Mouse (Mus musculus): ENCODE data around the gene Cnot11. TPM values are rescaled to one million over a fixed set of nuclear protein-coding genes. Genes with fewer than 3 reads are reported as not detected.

Gene Cnot11
- 10 to 100 TPM; 14.9 to 17.0 TPM for total RNA-seq (2021)
- long read RNA-seq, experiment 1, transcript Cnot11-201 (7 exons, 3,162 nt): major isoform, 19 of 21 reads
- long read RNA-seq, experiment 1, partial matches to known transcripts: 1 of 21 reads
- long read RNA-seq, experiment 1, other reads (novel, unspliced or antisense): 1 of 21 reads
- long read RNA-seq, experiment 2, transcript Cnot11-201 (7 exons, 3,162 nt): major isoform, 20 of 23 reads
- long read RNA-seq, experiment 2, partial matches to known transcripts: 2 of 23 reads
- long read RNA-seq, experiment 2, other reads (novel, unspliced or antisense): 1 of 23 reads

- intact Hi-C loops (cut with DNase I): loop anchor here (5.0 kb wide), 1 partner anchor 533 kb away; no protein-coding TSS in a partner anchor
- no peak for DNase-seq
Measured at GRCm38 (mm10) chr1:39534831-39535230, at the start of gene Cnot11. Gene Cnot11, plus strand, starts transcription at chr1:39534992.

- DNase-seq: no peak
- intact Hi-C loops (cut with DNase I): no loop called here
Measured at GRCm38 (mm10) chr1:39487370-39487769, 47.4 kb upstream of the Cnot11 start.

- DNase-seq: no peak
- intact Hi-C loops (cut with DNase I): no loop called here
Measured at GRCm38 (mm10) chr1:39493165-39493564, 41.6 kb upstream of the Cnot11 start.

GRCm38 (mm10) chr1:39493664-39494063 lies 41.1 kb upstream of the Cnot11 start:
- DNase-seq: no peak
- intact Hi-C loops (cut with DNase I): no loop called here

GRCm38 (mm10) chr1:39496995-39497394 lies 37.8 kb upstream of the Cnot11 start:
- intact Hi-C loops (cut with DNase I): no loop called here
- DNase-seq: no peak

- intact Hi-C loops (cut with DNase I): no loop called here
- no peak for DNase-seq
Measured at GRCm38 (mm10) chr1:39497748-39498147, 37.0 kb upstream of the Cnot11 start.

- DNase-seq: no peak
- intact Hi-C loops (cut with DNase I): no loop called here
Measured at GRCm38 (mm10) chr1:39499485-39499941, 35.3 kb upstream of the Cnot11 start.

- intact Hi-C loops (cut with DNase I): no loop called here
Measured at GRCm38 (mm10) chr1:39502817-39503633, 31.8 kb upstream of the Cnot11 start.

GRCm38 (mm10) chr1:39504261-39504660 lies 30.5 kb upstream of the Cnot11 start:
- no peak for DNase-seq
- intact Hi-C loops (cut with DNase I): no loop called here

More at GRCm38 (mm10) chr1:39502817-39503633, 31.8 kb upstream of the Cnot11 start:
- DNase-seq: no peak

GRCm38 (mm10) chr1:39505600-39505999 lies 29.2 kb upstream of the Cnot11 start:
- DNase-seq: no peak
- intact Hi-C loops (cut with DNase I): loop anchor here (5.0 kb wide), 1 partner anchor 68 kb away; no protein-coding TSS in a partner anchor

- no peak for DNase-seq
- intact Hi-C loops (cut with DNase I): no loop called here
Measured at GRCm38 (mm10) chr1:39511775-39512174, 23.0 kb upstream of the Cnot11 start.

- DNase-seq: no peak
- intact Hi-C loops (cut with DNase I): no loop called here
Measured at GRCm38 (mm10) chr1:39512183-39512582, 22.6 kb upstream of the Cnot11 start.

- intact Hi-C loops (cut with DNase I): no loop called here
- DNase-seq: peak in 1 of 2 experiments; percentile 26
Measured at GRCm38 (mm10) chr1:39515303-39515991, 19.3 kb upstream of the Cnot11 start.

- intact Hi-C loops (cut with DNase I): loop anchor here (10.0 kb wide), 1 partner anchor 327 kb away; the partner anchor contains the start of gene Npas2
- no peak for DNase-seq
Measured at GRCm38 (mm10) chr1:39521326-39521725, 13.5 kb upstream of the Cnot11 start.

GRCm38 (mm10) chr1:39522519-39522918 lies 12.3 kb upstream of the Cnot11 start:
- no peak for DNase-seq
- intact Hi-C loops (cut with DNase I): loop anchor here (2.0 to 10.0 kb wide), 2 partner anchors 130 to 328 kb away; partner anchors contain the start of gene Npas2

GRCm38 (mm10) chr1:39525763-39526162 lies 9.0 kb upstream of the Cnot11 start:
- DNase-seq: no peak
- intact Hi-C loops (cut with DNase I): loop anchor here (10.0 kb wide), 1 partner anchor 331 kb away; the partner anchor contains the start of gene Npas2

- intact Hi-C loops (cut with DNase I): loop anchor here (10.0 kb wide), 1 partner anchor 332 kb away; the partner anchor contains the start of gene Npas2
- no peak for DNase-seq
Measured at GRCm38 (mm10) chr1:39526371-39527167, 8.2 kb upstream of the Cnot11 start.

- peak; percentile 57 to 65 for DNase-seq
- intact Hi-C loops (cut with DNase I): loop anchor here (10.0 kb wide), 1 partner anchor 333 kb away; the partner anchor contains the start of gene Npas2
Measured at GRCm38 (mm10) chr1:39527432-39527831, 7.4 kb upstream of the Cnot11 start.

- DNase-seq: no peak
- intact Hi-C loops (cut with DNase I): loop anchor here (10.0 kb wide), 1 partner anchor 334 kb away; the partner anchor contains the start of gene Npas2
Measured at GRCm38 (mm10) chr1:39528319-39528718, 6.5 kb upstream of the Cnot11 start.

All from gastrocnemius, postnatal 36 days (tissue).